Mouse (Mus musculus): ENCODE measurements around the gene Ube2i.

DNA sequence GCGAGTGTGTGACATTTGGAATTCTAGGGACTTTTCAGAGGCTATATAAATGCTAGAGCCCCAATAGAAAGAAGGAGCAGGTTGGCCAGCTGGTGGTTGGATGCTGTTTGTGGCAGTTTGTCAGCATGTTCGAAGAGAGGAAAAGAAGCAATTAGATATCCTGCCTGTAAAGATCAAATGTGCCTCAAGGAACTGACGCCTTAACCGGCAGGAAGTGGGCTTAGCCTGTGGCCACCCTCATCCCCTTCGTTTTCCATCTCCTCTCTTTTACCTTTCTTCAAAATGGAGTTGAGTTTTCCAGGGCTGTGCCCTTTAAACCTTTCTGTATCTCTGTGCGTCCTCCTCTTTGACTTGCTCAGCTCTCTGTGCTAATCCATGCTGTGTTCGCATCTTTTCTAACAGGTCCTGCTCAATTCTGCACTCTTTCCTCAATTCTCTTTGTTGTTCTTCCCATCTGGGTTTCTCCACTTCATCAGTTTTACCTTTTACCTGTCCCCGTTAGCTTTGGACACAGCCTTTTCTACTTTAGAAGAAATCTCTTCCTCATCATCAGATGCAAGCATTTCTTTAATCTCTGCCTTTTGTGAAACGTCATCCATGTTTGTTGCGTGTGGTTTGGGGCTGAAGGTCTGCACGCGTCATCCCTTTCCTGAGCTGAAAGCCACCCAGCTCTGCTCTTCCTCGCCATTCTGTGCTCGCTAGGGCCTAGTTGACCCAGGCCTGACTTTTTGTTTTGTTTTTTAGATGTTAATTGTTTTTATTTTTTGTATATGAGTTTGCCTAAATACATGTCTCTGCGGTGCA lies 54.7 kb downstream of the Ube2i start:
- TF ChIP-seq POLR2AphosphoS2 (IDR thresholded peaks at IDR 0.05; ENCODE audit: insufficient read length, low read depth) (no peak), TCF3 (IDR thresholded peaks at IDR 0.05; ENCODE audit: insufficient read length, low read depth) (no peak), TCF12 (IDR thresholded peaks at IDR 0.05; ENCODE audit: insufficient read depth, poor library complexity, severe bottlenecking) (no peak), E2F4 (IDR thresholded peaks at IDR 0.05; ENCODE audit: insufficient read depth) (no peak), POLR2A (IDR thresholded peaks at IDR 0.05; ENCODE audit: insufficient read length, low read depth) (no peak), MAX (IDR thresholded peaks at IDR 0.05; ENCODE audit: low read depth) (no peak), MYOG (IDR thresholded peaks at IDR 0.05; ENCODE audit: control insufficient read depth in 1 of 3, insufficient read depth in 1 of 3, insufficient read length in 2 of 3, low read depth in 2 of 3) (no peak), MYOD1 (IDR thresholded peaks at IDR 0.05; ENCODE audit: control insufficient read depth in 1 of 3, insufficient read length in 2 of 3, low read depth in 2 of 3) (no peak), CEBPB (IDR thresholded peaks at IDR 0.05; ENCODE audit: insufficient read depth, poor library complexity, severe bottlenecking) (no peak), USF1 (IDR thresholded peaks at IDR 0.05; ENCODE audit: low read depth) (no peak), REST (IDR thresholded peaks at IDR 0.05; ENCODE audit: insufficient read depth, insufficient read length) (no peak), SRF (IDR thresholded peaks at IDR 0.05; ENCODE audit: control insufficient read depth, insufficient read length, low read depth) (no peak)

Data from myocyte (in vitro differentiated cells).